Mouse (Mus musculus) lung, postnatal 0 days (tissue): ENCODE measurements around the gene Rnf26.

Experiments used
- CTCF ChIP-seq: IDR thresholded peaks from 2 replicates; pipeline ENCODE4 v1.5.1; 2016; ENCODE audit warnings: antibody characterized with exemption, mild to moderate bottlenecking
- EP300 ChIP-seq: IDR thresholded peaks from 2 replicates; pipeline ENCODE4 v1.6.1; 2016; ENCODE audit warnings: antibody characterized with exemption, mild to moderate bottlenecking, control low read depth

GRCm38 (mm10) chr9:44086960-44087359, 26.4 kb downstream of the Rnf26 start:
- no peak for TF ChIP-seq CTCF
- TF ChIP-seq EP300, result no peak
